Mouse (Mus musculus) G1E (cell line): ENCODE results near the gene Grik5.
A peak's percentile ranks its signal among the peaks of the same experiment; 100 is the strongest.

Experiments used
- CTCF ChIP-seq: IDR thresholded peaks from 2 replicates; pipeline ENCODE4 v1.5.1; 2012; ENCODE audit warnings: low read depth, low read length, inconsistent platforms, mixed read lengths
- GATA1 ChIP-seq: IDR thresholded peaks from 2 replicates; pipeline ENCODE4 v1.6.1; 2012; ENCODE audit warnings: borderline replicate concordance, low read length, inconsistent platforms, mixed read lengths
- GATA2 ChIP-seq: IDR thresholded peaks from 2 replicates; pipeline ENCODE4 v1.6.1; 2012; ENCODE audit warnings: low read depth, low read length, inconsistent platforms, borderline replicate concordance
- POLR2AphosphoS5 ChIP-seq: IDR thresholded peaks from 2 replicates; pipeline ENCODE4 v1.6.1; 2012; ENCODE audit warnings: low read depth, low read length, inconsistent platforms; ENCODE audit not compliant: insufficient replicate concordance
- TAL1 ChIP-seq: conservative IDR thresholded peaks from 2 replicates; pipeline ENCODE4 v1.6.1; 2012; ENCODE audit warnings: low read depth, low read length, inconsistent platforms, mixed read lengths

DNA sequence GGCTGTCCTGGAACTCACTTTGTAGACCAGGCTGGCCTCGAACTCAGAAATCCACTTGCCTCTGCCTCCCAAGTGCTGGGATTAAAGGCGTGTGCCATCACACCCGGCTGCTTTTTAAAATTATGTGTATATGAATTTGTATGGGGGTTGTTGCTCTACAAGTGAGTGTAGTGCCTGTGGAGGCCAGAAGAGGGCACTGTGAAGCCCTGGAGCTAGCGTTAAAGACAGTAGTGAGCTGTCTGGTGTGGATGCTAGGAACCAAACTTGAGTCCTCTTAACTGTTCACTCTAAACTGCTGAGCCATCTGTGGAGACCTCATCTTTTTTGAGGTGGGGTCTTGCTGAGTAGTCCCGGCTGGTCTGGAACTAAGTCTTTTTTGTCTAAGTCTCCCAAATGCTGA, 86.3 kb downstream of the Grik5 start:
- 0 out of 2 replicates have a peak, but pooled peaks have one; percentile 15 for TF ChIP-seq CTCF
- TF ChIP-seq POLR2AphosphoS5: no peak
- TF ChIP-seq TAL1: no peak
- no peak for TF ChIP-seq GATA1
- no peak for TF ChIP-seq GATA2
